Mouse (Mus musculus): ENCODE results near the gene Fgf9.

DNA sequence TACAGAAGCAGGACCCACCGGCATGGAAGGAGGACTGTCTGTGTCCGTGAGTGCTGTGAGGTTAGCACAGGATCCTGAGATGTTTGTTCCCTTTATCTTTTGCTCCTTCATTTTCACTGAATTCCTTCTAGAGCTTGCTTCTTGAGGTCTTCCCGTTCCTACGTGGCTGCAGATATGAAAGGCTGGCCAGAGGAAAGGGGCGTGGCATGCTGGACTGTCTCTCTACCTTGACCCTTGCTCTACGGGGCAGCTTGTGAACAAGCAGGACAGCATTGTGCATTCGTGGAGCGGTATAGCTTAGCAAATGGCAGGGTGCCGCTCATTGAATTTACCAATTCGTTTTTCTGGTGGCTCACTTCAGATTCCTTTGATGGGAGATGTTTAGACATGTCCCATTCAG lies 21.0 kb downstream of the Fgf9 start:
- TF ChIP-seq CTCF (IDR thresholded peaks at IDR 0.05; ENCODE audit: borderline replicate concordance, insufficient read depth, low read depth, low read length): no peak
- no peak for TF ChIP-seq POLR2A (IDR thresholded peaks at IDR 0.05; ENCODE audit: borderline replicate concordance, insufficient read depth, low read length)

Measured in cerebellum, adult 2 months (tissue).